Mouse (Mus musculus) gonadal fat pad, adult 2 months (tissue): ENCODE measurements around the gene Sprn. TPM values are rescaled to one million over a fixed set of nuclear protein-coding genes. Genes with fewer than 3 reads are reported as not detected.
"Not testable (repeated sequence)": the region's sequence is repeated elsewhere in the genome, so short reads cannot be mapped to it uniquely, and the experiment has no call there.

Experiments
- DNase-seq: peaks from one replicate; pipeline ENCODE4 v3.0.0-alpha.2; 2012; ENCODE audit warnings: low read depth
- polyA plus RNA-seq: library from polyadenylated mRNA; depleted of rRNA; stranded (reverse); fragments of >200 nt; gene quantifications from 2 replicates; pipeline ENCODE4 v1.2.3, GENCODE M21; 2012

Sprn gene
- polyA plus RNA-seq, 1 experiment: 0.72 TPM

- DNase-seq: no peak
These were observed 10.1 kb downstream of the Sprn start for GRCm38 (mm10) chr7:140144550-140144949.

GRCm38 (mm10) chr7:140141350-140141749 is 13.3 kb downstream of the Sprn start:
- no peak for DNase-seq

GRCm38 (mm10) chr7:140138021-140138310 is 16.7 kb downstream of the Sprn start:
- DNase-seq: no peak

GRCm38 (mm10) chr7:140137135-140138020 is 17.3 kb downstream of the Sprn start, which contains the start of gene Mtg1:
Gene Mtg1, plus strand, starts transcription at chr7:140137564.
- no peak for DNase-seq

GRCm38 (mm10) chr7:140135106-140135770 is 19.4 kb downstream of the Sprn start:
- DNase-seq: peak; percentile 57

GRCm38 (mm10) chr7:140134033-140134432 is 20.6 kb downstream of the Sprn start:
- not testable (repeated sequence) for DNase-seq

- DNase-seq: not testable (repeated sequence)
These were observed 22.5 kb downstream of the Sprn start for GRCm38 (mm10) chr7:140132184-140132583.

- no peak for DNase-seq
These were observed 26.8 kb downstream of the Sprn start for GRCm38 (mm10) chr7:140127911-140128310.

GRCm38 (mm10) chr7:140126934-140127333 is 27.7 kb downstream of the Sprn start:
- DNase-seq: no peak

- no peak for DNase-seq
These were observed 28.7 kb downstream of the Sprn start for GRCm38 (mm10) chr7:140126022-140126350.

GRCm38 (mm10) chr7:140125278-140126021 is 29.2 kb downstream of the Sprn start:
- no peak for DNase-seq

- no peak for DNase-seq
These were observed 30.3 kb downstream of the Sprn start for GRCm38 (mm10) chr7:140124382-140124781.

GRCm38 (mm10) chr7:140122765-140123164 is 31.9 kb downstream of the Sprn start:
- no peak for DNase-seq

- no peak for DNase-seq
These were observed 33.3 kb downstream of the Sprn start for GRCm38 (mm10) chr7:140121338-140121910.

GRCm38 (mm10) chr7:140120484-140120883 is 34.2 kb downstream of the Sprn start:
- DNase-seq: no peak

GRCm38 (mm10) chr7:140116329-140117054 is 38.2 kb downstream of the Sprn start, which contains the start of gene Echs1:
Gene Echs1, minus strand, starts transcription at chr7:140116476.
- no peak for DNase-seq

GRCm38 (mm10) chr7:140115583-140116328 is 38.9 kb downstream of the Sprn start, which contains the start of gene Paox:
Gene Paox, plus strand, starts transcription at chr7:140115799.
- peak; percentile 99 for DNase-seq

GRCm38 (mm10) chr7:140111943-140112342 is 42.7 kb downstream of the Sprn start:
- no peak for DNase-seq

GRCm38 (mm10) chr7:140104009-140104408 is 50.7 kb downstream of the Sprn start:
- no peak for DNase-seq
